In genomic region chr2:45055926-45056325, GRCm38 (mm10) we compare ENCODE assay signal across 14 mouse cellular contexts.
DNase-seq lines count a peak whose midpoint lies in the region; ATAC-seq and TF ChIP-seq lines count a peak whose summit lies in the region.
"Had no signal": no experiment of that assay in that cellular context is flagged by ENCODE, and none has a peak within 500 bp of the region (broad histone marks: within the 10 kb centered on the region; RNA-seq: fewer than 3 reads in every experiment).

No protein-coding gene starts in this region.

- no peak for DNase-seq in heart, postnatal 10 days
- no peak for DNase-seq in midbrain, embryonic 10.5 days (ENCODE audit: low spot score)
- DNase-seq in midbrain, postnatal 0 days (ENCODE audit: low spot score), result no peak
- no peak for DNase-seq in liver, adult 2 months (ENCODE audit: extremely low read depth, low read depth, low spot score)
- no peak for DNase-seq in adipocyte (ENCODE audit: low spot score)
- DNase-seq in adrenal gland, postnatal 36 days, result no peak
- DNase-seq: adrenal gland, postnatal 14 days; cerebellum, adult 11-12 months; thymus, postnatal 25 days had no signal

- H3K36me3 ChIP-seq in heart, embryonic 12.5 days, result no peaks in the 10 kb centered on the region; the same call in 1 of the 2 replicates
- H3K36me3 ChIP-seq in midbrain, embryonic 10.5 days, result peaks cover 12% of the 10 kb centered on the region
- no peaks in the 10 kb centered on the region for H3K36me3 ChIP-seq in midbrain, postnatal 0 days (ENCODE audit: insufficient read depth, low read length)
- no peaks in the 10 kb centered on the region for H3K36me3 ChIP-seq in liver, adult 2 months (ENCODE audit: control insufficient read depth, insufficient read depth, low read length)
- H3K36me3 ChIP-seq: hindbrain, embryonic 15.5 days had no signal

- 48% methylated on average over 6 of the region's 6 CpGs for WGBS in heart, embryonic 12.5 days
- WGBS in midbrain, embryonic 10.5 days, result 85% methylated on average over 6 of the region's 6 CpGs
- 85% methylated on average over 6 of the region's 6 CpGs for WGBS in midbrain, postnatal 0 days
- WGBS in liver, adult 2 months, result 79% methylated on average over 6 of the region's 6 CpGs

- ATAC-seq in heart, embryonic 12.5 days (ENCODE audit: insufficient number of reproducible peaks, low FRiP score), result peak; percentile 55
- no peak for ATAC-seq in midbrain, postnatal 0 days (ENCODE audit: low FRiP score)
- ATAC-seq: CD4-positive, CD25-positive, alpha-beta regulatory T cell, adult 4 months; forebrain, embryonic 16.5 days had no signal

- no peak overlapping the region for H3K4me2 ChIP-seq in heart, embryonic 12.5 days
- H3K4me2 ChIP-seq in midbrain, postnatal 0 days (ENCODE audit: low read depth, low read length, poor library complexity, severe bottlenecking), result no peak overlapping the region
- H3K4me2 ChIP-seq: hindbrain, embryonic 15.5 days; midbrain, embryonic 11.5 days had no signal

- TF ChIP-seq POLR2A in liver, adult 2 months (IDR thresholded peaks at IDR 0.05; ENCODE audit: extremely low read depth, insufficient read depth, low read length), result no peak

- intact Hi-C loops in heart, postnatal 10 days (cut with DNase I), result no loop called here

- H3K27ac ChIP-seq in heart, embryonic 12.5 days (ENCODE audit: poor library complexity, severe bottlenecking), result peak overlapping the region; percentile 59; the same call in 1 of the 2 replicates
- H3K27ac ChIP-seq in midbrain, embryonic 10.5 days (replicated peaks), result peak overlapping the region; percentile 47; the same call in 1 of the 2 replicates
- no peak overlapping the region for H3K27ac ChIP-seq in midbrain, postnatal 0 days (ENCODE audit: low read depth, low read length)
- 0 out of 2 replicates have a peak overlapping the region, but pooled peaks have one; percentile 27 for H3K27ac ChIP-seq in liver, adult 2 months (replicated peaks; ENCODE audit: insufficient read depth, low read depth, low read length)
- H3K27ac ChIP-seq: hindbrain, embryonic 15.5 days had no signal

- H3K4me3 ChIP-seq in heart, embryonic 12.5 days, result no peak overlapping the region
- no peak overlapping the region for H3K4me3 ChIP-seq in midbrain, embryonic 10.5 days
- H3K4me3 ChIP-seq in midbrain, postnatal 0 days (ENCODE audit: low read depth, low read length), result no peak overlapping the region
- H3K4me3 ChIP-seq in liver, adult 2 months (ENCODE audit: insufficient read depth, low read depth, low read length), result no peak overlapping the region
- H3K4me3 ChIP-seq: hindbrain, embryonic 15.5 days had no signal

- no peak overlapping the region for H3K9ac ChIP-seq in heart, embryonic 12.5 days
- H3K9ac ChIP-seq in midbrain, postnatal 0 days (replicated peaks; ENCODE audit: low read length, poor library complexity, severe bottlenecking), result no peak overlapping the region
- H3K9ac ChIP-seq in liver, adult 2 months (ENCODE audit: low read depth, low read length), result no peak overlapping the region
- H3K9ac ChIP-seq: hindbrain, embryonic 15.5 days had no signal

- H3K79me2 ChIP-seq in liver, adult 2 months (ENCODE audit: control insufficient read depth, insufficient read depth, low read length), result no peaks in the 10 kb centered on the region; the same call in 1 of the 2 replicates

- no peaks in the 10 kb centered on the region for H3K27me3 ChIP-seq in heart, embryonic 12.5 days (replicated peaks)
- H3K27me3 ChIP-seq in midbrain, embryonic 10.5 days (ENCODE audit: low read depth, poor library complexity, severe bottlenecking), result no peaks in the 10 kb centered on the region
- no peaks in the 10 kb centered on the region; the same call in 1 of the 2 replicates for H3K27me3 ChIP-seq in midbrain, postnatal 0 days (ENCODE audit: insufficient read depth, low read length)
- no peaks in the 10 kb centered on the region for H3K27me3 ChIP-seq in liver, adult 2 months (ENCODE audit: control insufficient read depth, insufficient read depth, low read length)
- H3K27me3 ChIP-seq: hindbrain, embryonic 15.5 days had no signal

- TF ChIP-seq CTCF in midbrain, postnatal 0 days (IDR thresholded peaks at IDR 0.05), result no peak
- no peak for TF ChIP-seq CTCF in liver, adult 2 months (IDR thresholded peaks at IDR 0.05; ENCODE audit: low read depth, low read length)

- no peaks in the 10 kb centered on the region for H3K9me3 ChIP-seq in heart, embryonic 12.5 days (replicated peaks)
- H3K9me3 ChIP-seq in midbrain, embryonic 10.5 days (replicated peaks), result no peaks in the 10 kb centered on the region
- H3K9me3 ChIP-seq in midbrain, postnatal 0 days (ENCODE audit: low read length), result no peaks in the 10 kb centered on the region
- H3K9me3 ChIP-seq: hindbrain, embryonic 15.5 days had no signal

- H3K4me1 ChIP-seq in heart, embryonic 12.5 days (replicated peaks), result peaks cover 58% of the 10 kb centered on the region
- H3K4me1 ChIP-seq in midbrain, embryonic 10.5 days, result peaks cover 76% of the 10 kb centered on the region
- no peaks in the 10 kb centered on the region for H3K4me1 ChIP-seq in midbrain, postnatal 0 days (ENCODE audit: insufficient read depth, low read length)
- peaks cover 9% of the 10 kb centered on the region; the same call in 1 of the 2 replicates for H3K4me1 ChIP-seq in liver, adult 2 months (ENCODE audit: control insufficient read depth, insufficient read depth, low read length)
